Mouse (Mus musculus): ENCODE results near the gene Gab1. TPM values are rescaled to one million over a fixed set of nuclear protein-coding genes. Genes with fewer than 3 reads are reported as not detected.

The Gab1 gene
- polyA plus RNA-seq, 1 experiment from 2014 or later = 12.5 TPM

DNA sequence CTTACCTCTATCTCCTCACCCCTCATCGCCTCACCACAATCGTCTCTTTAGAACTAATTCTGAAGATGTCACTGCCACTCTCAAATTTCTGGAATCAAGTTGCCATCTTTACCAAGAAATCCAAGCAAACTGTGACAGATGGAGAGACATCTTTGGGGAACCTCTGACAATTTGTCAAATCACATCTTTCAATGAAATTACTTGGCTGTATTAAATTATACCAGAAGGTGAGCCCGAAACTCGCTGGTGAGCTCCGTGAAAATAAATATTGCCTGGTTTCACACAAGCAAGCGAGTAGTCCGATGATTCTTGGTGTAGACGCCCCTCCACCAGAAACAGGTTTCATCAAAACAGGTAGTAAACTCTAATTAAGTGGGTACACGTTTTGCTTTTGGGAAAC lies 2.2 kb downstream of the Gab1 start:
- H3K36me3 ChIP-seq (ENCODE audit: control insufficient read depth, insufficient read depth, low read length) = no peaks in the 10 kb centered on the region
- peak overlapping the region; percentile 69 for H3K4me2 ChIP-seq (ENCODE audit: low read depth, low read length)
- H3K4me1 ChIP-seq (ENCODE audit: control insufficient read depth, insufficient read depth, low read length) = peaks cover 3% of the 10 kb centered on the region; the same call in 1 of the 2 replicates
- WGBS = 51% methylated on average over 9 of the region's 9 CpGs
- H3K4me3 ChIP-seq (ENCODE audit: low read depth, low read length) = peak overlapping the region; percentile 61
- no peak overlapping the region for H3K9ac ChIP-seq (replicated peaks; ENCODE audit: low read depth, low read length)
- no peak for ATAC-seq (ENCODE audit: low read depth)
- no peaks in the 10 kb centered on the region for H3K27me3 ChIP-seq (ENCODE audit: control insufficient read depth, insufficient read depth, low read length)
- no peak overlapping the region for H3K27ac ChIP-seq (ENCODE audit: low read depth, low read length)
- no peaks in the 10 kb centered on the region for H3K9me3 ChIP-seq (ENCODE audit: control insufficient read depth, low read length)

DNA sequence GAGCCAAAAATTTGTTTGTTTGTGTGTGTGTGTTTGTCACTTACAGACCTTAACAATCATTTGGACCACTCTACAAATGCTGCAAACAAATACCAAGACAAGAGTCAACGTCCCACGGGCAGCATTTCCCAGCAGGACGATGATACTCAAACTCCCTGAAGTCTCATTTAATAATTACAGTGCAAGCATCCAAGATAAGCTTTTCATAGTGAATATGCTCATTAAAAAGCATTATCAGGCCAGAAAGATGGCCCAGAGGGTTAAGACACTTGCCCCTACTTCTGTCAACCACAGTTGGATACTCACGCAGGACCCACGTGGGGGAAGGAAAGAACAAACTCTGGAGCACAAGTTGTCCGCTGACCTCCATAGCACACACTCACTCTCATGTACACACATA lies 4.8 kb downstream of the Gab1 start:
- H3K27me3 ChIP-seq (ENCODE audit: control insufficient read depth, insufficient read depth, low read length) = no peaks in the 10 kb centered on the region
- H3K4me2 ChIP-seq (ENCODE audit: low read depth, low read length) = no peak overlapping the region
- no peak for ATAC-seq (ENCODE audit: low read depth)
- H3K4me3 ChIP-seq (ENCODE audit: low read depth, low read length) = no peak overlapping the region
- no peaks in the 10 kb centered on the region for H3K9me3 ChIP-seq (ENCODE audit: control insufficient read depth, low read length)
- no peak overlapping the region for H3K27ac ChIP-seq (ENCODE audit: low read depth, low read length)
- peaks cover 7% of the 10 kb centered on the region; the same call in 1 of the 2 replicates for H3K4me1 ChIP-seq (ENCODE audit: control insufficient read depth, insufficient read depth, low read length)
- 91% methylated on average over 6 of the region's 6 CpGs for WGBS
- no peak overlapping the region for H3K9ac ChIP-seq (replicated peaks; ENCODE audit: low read depth, low read length)
- H3K36me3 ChIP-seq (ENCODE audit: control insufficient read depth, insufficient read depth, low read length) = no peaks in the 10 kb centered on the region

DNA sequence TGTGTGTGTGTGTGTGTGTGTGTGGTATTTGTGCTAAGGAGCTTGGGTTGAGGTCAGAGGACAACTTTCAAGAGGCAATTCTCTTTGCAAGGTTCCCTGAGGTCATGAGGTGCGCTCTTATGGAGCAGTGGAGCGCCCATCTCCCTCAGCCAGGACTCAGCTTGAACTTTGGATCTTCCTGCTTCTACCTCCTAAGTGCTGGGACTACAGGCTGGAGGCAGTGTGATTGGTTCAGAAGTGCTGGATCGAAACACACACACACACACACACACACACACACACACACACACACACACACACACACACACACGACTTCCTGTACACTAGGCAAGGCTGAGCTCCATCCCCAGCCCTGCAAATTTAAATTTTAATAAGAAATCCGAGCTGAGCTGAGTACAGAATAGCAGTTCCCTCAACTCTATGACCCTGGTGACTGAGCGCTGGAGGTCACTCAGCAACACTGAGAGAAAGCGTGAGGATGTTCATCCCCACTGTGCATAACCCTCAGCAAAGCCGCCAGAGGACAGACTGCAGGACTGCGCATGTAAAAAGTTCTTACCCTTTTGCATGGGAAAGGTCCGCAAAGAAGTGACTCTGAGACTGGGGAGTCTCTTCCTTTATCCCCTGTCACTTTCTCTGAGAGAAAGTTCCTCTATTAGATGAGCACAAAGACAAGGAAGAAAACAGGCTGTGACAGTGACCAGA lies 6.4 kb downstream of the Gab1 start:
- H3K4me2 ChIP-seq (ENCODE audit: low read depth, low read length) = no peak overlapping the region
- no peaks in the 10 kb centered on the region for H3K27me3 ChIP-seq (ENCODE audit: control insufficient read depth, insufficient read depth, low read length)
- H3K27ac ChIP-seq (ENCODE audit: low read depth, low read length) = no peak overlapping the region
- ATAC-seq (ENCODE audit: low read depth) = no peak
- H3K36me3 ChIP-seq (ENCODE audit: control insufficient read depth, insufficient read depth, low read length) = no peaks in the 10 kb centered on the region
- no peak overlapping the region for H3K9ac ChIP-seq (replicated peaks; ENCODE audit: low read depth, low read length)
- no peak overlapping the region for H3K4me3 ChIP-seq (ENCODE audit: low read depth, low read length)
- H3K9me3 ChIP-seq (ENCODE audit: control insufficient read depth, low read length) = no peaks in the 10 kb centered on the region
- WGBS = 66% methylated on average over 9 of the region's 10 CpGs
- peaks cover 7% of the 10 kb centered on the region; the same call in 1 of the 2 replicates for H3K4me1 ChIP-seq (ENCODE audit: control insufficient read depth, insufficient read depth, low read length)

DNA sequence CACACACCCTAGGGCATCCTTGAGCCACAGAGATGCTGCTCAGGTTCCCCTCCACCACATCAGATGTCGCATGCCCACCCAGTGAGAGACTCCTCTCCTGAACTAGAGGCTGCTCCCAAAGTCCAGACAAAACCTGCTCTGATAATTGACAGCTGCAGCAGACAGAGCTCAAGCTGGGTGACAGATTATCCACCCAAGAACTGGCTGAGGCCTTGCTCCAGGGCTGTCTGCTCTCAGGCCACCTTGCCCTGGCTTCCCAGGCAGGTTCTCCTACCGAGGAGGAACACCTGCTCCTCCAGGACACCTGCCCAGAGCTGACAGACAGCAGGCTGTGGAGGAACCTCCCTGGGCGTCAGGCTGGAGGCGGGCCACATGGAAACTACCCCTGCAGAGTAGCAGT lies 7.6 kb downstream of the Gab1 start:
- no peak overlapping the region for H3K27ac ChIP-seq (ENCODE audit: low read depth, low read length)
- WGBS = 43% methylated on average over 4 of the region's 4 CpGs
- ATAC-seq (ENCODE audit: low read depth) = no peak

DNA sequence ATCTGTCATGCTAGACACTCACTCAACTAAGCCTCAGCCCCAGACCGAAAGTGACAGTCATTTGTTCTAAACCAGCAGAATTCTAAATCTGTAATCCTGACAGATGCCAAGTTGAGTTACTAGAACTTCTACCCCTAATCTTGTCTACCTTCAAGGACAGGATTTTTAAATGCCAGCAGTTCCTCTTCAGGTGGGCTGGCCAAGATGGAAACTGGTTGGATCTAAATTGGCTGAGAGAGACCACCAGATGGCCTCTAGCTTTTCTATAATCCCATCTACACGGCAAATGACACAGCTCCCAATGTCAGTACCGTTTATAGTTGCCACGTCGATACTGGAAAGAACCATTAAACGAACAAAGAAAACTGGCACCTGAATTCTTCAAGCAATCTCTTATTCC lies 8.9 kb downstream of the Gab1 start:
- H3K27ac ChIP-seq (ENCODE audit: low read depth, low read length) = no peak overlapping the region

More for the DNA sequence above, 7.6 kb downstream of the Gab1 start:
- Histone ChIP-seq H3K4me2 (ENCODE audit: low read depth, low read length) (no peak overlapping the region), H3K36me3 (ENCODE audit: control insufficient read depth, insufficient read depth, low read length) (no peaks in the 10 kb centered on the region), H3K4me3 (ENCODE audit: low read depth, low read length) (no peak overlapping the region), H3K9ac (replicated peaks; ENCODE audit: low read depth, low read length) (no peak overlapping the region), H3K4me1 (ENCODE audit: control insufficient read depth, insufficient read depth, low read length) (peaks cover 4% of the 10 kb centered on the region; the same call in 1 of the 2 replicates), H3K9me3 (ENCODE audit: control insufficient read depth, low read length) (no peaks in the 10 kb centered on the region), H3K27me3 (ENCODE audit: control insufficient read depth, insufficient read depth, low read length) (no peaks in the 10 kb centered on the region)

DNA sequence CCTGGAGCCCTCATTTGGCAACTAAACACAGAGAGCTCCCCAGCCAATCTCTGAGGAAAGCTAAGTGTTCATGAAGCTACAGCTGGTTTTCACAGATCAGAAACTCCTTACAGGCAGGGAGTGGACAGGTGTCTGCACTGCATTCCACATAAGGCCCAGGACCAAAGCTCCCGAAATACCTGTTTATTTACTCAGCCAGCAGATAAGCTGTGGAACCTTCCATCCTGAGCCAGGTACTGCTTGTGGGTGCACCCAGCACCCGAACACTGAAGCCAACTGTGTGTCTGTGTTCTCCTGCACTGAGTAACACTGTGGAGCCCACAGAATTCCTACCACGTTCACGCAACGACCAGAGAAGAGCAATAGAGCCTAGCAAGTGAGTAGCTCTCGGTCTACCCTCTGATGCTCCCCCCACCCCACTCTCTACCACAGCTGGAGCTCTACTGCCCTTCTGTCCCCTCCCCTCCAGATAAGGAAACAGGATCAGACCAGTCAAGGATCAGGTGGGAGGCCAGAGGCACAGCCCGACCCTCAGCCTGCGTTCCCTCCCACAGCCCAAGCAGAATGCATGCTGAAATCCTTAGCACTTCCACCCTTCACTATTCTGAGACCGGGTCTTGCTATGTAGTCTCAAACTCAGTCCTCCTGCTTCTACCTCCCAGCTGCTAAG lies 9.6 kb downstream of the Gab1 start:
- 84% methylated on average over 9 of the region's 9 CpGs for WGBS
- Histone ChIP-seq H3K4me1 (ENCODE audit: control insufficient read depth, insufficient read depth, low read length) (peaks cover 4% of the 10 kb centered on the region; the same call in 1 of the 2 replicates), H3K4me2 (ENCODE audit: low read depth, low read length) (no peak overlapping the region)

More for the DNA sequence above, 8.9 kb downstream of the Gab1 start:
- Histone ChIP-seq H3K4me1 (ENCODE audit: control insufficient read depth, insufficient read depth, low read length) (peaks cover 4% of the 10 kb centered on the region; the same call in 1 of the 2 replicates), H3K4me3 (ENCODE audit: low read depth, low read length) (no peak overlapping the region), H3K4me2 (ENCODE audit: low read depth, low read length) (no peak overlapping the region), H3K9ac (replicated peaks; ENCODE audit: low read depth, low read length) (no peak overlapping the region), H3K27me3 (ENCODE audit: control insufficient read depth, insufficient read depth, low read length) (no peaks in the 10 kb centered on the region), H3K36me3 (ENCODE audit: control insufficient read depth, insufficient read depth, low read length) (no peaks in the 10 kb centered on the region), H3K9me3 (ENCODE audit: control insufficient read depth, low read length) (no peaks in the 10 kb centered on the region)
- ATAC-seq (ENCODE audit: low read depth) = no peak
- WGBS = 86% methylated on average over 6 of the region's 6 CpGs

DNA sequence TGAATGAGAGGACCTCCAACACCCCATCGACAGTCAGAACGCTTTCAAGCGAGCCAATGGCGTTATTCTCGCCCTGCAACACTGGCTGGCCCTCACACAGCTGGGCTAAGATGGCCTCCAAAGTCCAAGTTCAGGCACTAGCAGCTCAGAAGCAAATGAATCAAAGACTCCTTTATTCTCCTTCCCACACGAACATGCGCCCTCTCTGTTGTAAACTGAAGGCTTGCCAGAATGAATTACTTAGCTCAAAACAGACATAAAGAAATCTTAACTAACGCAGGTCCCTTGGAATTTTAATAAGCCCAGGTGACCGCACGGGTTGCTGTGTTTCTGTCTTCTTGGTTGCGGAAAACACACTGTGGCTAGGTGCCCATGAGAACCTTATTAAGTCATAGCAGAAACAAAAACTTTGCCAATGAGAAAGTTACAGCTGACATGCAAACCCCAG lies 10.4 kb downstream of the Gab1 start:
- H3K36me3 ChIP-seq (ENCODE audit: control insufficient read depth, insufficient read depth, low read length) = no peaks in the 10 kb centered on the region
- WGBS = 48% methylated on average over 11 of the region's 11 CpGs
- H3K27me3 ChIP-seq (ENCODE audit: control insufficient read depth, insufficient read depth, low read length) = no peaks in the 10 kb centered on the region
- no peak overlapping the region for H3K27ac ChIP-seq (ENCODE audit: low read depth, low read length)
- peak; percentile 55; the same call in 1 of the 2 replicates for ATAC-seq (ENCODE audit: low read depth)
- peaks cover 4% of the 10 kb centered on the region; the same call in 1 of the 2 replicates for H3K4me1 ChIP-seq (ENCODE audit: control insufficient read depth, insufficient read depth, low read length)
- H3K9me3 ChIP-seq (ENCODE audit: control insufficient read depth, low read length) = no peaks in the 10 kb centered on the region
- H3K4me3 ChIP-seq (ENCODE audit: low read depth, low read length) = no peak overlapping the region
- H3K9ac ChIP-seq (replicated peaks; ENCODE audit: low read depth, low read length) = no peak overlapping the region
- no peak overlapping the region for H3K4me2 ChIP-seq (ENCODE audit: low read depth, low read length)

More for the DNA sequence above, 9.6 kb downstream of the Gab1 start:
- no peak overlapping the region for H3K4me3 ChIP-seq (ENCODE audit: low read depth, low read length)
- no peak overlapping the region for H3K27ac ChIP-seq (ENCODE audit: low read depth, low read length)
- H3K9me3 ChIP-seq (ENCODE audit: control insufficient read depth, low read length) = no peaks in the 10 kb centered on the region
- no peak for ATAC-seq (ENCODE audit: low read depth)
- H3K27me3 ChIP-seq (ENCODE audit: control insufficient read depth, insufficient read depth, low read length) = no peaks in the 10 kb centered on the region
- no peak overlapping the region for H3K9ac ChIP-seq (replicated peaks; ENCODE audit: low read depth, low read length)
- H3K36me3 ChIP-seq (ENCODE audit: control insufficient read depth, insufficient read depth, low read length) = no peaks in the 10 kb centered on the region

DNA sequence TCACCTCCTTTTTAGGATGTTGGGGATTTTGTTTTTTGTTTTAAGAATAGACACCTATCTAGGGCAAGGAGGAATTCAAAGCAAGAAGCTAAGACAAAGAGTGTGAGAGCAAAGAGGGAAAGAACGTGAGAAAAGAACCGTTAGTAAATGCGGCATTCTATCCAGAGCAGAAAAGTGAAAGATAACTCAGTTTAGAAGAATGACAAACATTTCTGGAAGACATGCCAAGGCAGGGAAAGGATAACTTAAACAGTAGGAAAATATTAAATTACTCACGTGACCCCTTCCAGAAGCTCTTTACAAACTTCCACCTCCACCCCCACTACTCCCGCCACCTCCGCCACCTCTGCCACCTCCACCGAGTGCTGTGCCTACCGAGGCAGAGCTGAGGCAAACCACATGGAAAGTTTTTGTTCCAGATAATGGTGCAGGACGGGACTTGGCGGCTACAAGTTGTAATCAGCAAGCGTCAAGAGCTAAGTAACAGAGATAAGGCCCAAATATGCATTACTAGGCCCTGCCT lies 11.5 kb downstream of the Gab1 start:
- WGBS = 84% methylated on average over 11 of the region's 11 CpGs
- Histone ChIP-seq H3K4me1 (ENCODE audit: control insufficient read depth, insufficient read depth, low read length) (peaks cover 4% of the 10 kb centered on the region; the same call in 1 of the 2 replicates), H3K4me3 (ENCODE audit: low read depth, low read length) (no peak overlapping the region), H3K27ac (ENCODE audit: low read depth, low read length) (no peak overlapping the region), H3K9me3 (ENCODE audit: control insufficient read depth, low read length) (no peaks in the 10 kb centered on the region), H3K4me2 (ENCODE audit: low read depth, low read length) (no peak overlapping the region), H3K36me3 (ENCODE audit: control insufficient read depth, insufficient read depth, low read length) (no peaks in the 10 kb centered on the region), H3K27me3 (ENCODE audit: control insufficient read depth, insufficient read depth, low read length) (no peaks in the 10 kb centered on the region), H3K9ac (replicated peaks; ENCODE audit: low read depth, low read length) (no peak overlapping the region)
- no peak for ATAC-seq (ENCODE audit: low read depth)

Data from neural tube, embryonic 14.5 days (tissue).